Mouse (Mus musculus) embryo, embryonic 10.5 days (tissue): ENCODE results near the gene Zbtb17.
A peak's percentile ranks its signal among the peaks of the same experiment; 100 is the strongest.

Source experiments
- DNase-seq: peaks from one replicate; pipeline ENCODE4 v3.0.0-alpha.2; 2015; ENCODE audit warnings: low spot score

Zbtb17 gene

DNA sequence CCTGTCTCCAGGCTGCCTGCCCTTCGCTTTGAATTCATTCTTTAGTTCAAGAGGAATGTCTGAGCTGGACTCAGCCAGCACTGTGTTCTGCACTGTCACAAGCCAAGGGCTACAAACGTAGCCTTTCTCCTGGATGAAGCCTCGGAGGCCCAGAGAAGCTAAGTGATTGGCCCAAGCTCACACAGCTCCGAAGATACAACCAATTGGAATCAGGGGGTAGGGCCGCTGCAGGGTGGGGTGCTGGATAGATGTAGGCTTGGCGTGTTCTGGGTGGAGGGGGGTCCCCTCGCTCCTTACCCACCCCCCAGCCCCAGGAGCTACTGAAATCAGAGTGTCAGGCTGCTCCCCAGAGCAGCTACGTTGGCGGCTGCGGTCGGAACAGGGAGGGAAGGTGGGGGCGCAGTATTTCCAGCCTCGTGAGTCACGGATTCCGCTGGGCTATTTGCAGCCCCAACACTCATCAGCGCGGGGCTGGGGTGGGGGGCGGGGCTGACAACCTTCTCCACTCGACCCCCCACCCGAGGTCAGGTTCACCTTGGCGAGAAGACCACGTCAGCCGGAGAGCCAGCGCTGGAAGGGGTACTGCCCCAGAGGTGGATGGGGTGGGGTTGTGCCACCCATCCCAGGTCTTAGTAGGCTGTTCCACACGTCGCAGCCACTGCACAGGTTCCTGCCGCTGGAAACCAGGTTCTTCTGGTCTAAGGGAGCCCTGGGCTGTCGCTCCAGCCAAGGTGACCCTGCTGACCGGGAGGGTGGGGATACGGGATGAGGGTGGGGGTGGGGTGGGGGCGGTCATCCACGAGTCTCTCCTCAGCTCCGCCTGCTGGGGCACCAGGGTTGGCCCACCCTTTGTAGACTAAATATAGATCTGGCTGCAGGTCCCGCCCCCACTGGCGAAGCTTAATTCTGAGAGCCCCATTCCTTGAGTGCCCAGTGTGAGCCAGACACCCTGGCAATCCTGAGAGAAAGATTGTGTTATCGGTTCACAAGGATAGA lies 18.7 kb upstream of the Zbtb17 start:
- DNase-seq, result peak; percentile 47

DNA sequence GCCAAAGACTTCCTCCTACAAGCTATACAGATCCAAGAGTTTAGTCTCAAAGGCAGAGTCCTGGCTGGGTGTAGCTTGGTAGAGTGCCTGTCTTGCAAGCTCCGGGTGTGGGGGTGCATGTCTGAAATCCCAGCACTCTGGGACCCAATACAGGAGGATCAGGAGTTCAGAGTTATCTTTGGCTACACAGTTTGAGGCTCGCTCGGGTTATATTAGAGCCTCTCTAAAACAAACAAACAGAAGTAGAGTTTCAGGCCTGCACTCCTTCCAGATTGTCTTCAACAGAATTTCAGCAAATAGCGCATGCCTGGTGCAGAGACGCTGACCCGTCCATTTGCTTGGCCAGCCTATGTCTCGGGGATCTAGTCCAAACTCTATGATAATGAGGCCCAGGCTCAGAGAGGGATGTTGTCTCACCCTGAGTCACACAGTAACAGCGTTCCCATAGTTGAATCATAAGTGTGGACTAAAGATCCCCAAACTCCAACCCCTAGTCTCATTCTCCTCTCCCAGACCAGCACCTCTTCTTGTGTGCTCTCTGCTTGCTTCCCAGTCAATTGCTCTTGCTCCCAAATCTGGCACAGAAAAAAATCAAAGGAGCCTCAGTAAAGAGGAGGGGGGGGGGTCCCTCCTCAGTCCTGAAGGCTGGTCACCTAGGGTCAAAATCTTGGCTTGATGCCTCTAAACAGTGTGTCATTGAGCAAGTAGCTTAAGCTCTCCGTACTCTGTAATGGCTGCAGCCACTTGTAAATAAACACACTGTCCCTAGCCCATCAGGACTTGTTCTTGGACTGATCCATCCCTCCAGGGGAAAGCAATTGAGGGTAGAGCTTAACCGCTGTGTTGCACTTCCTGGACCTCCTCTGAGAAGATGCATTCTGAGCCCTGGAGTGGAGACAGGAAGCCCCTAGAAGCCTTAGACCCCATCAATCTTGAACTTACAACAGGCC lies 17.4 kb upstream of the Zbtb17 start:
- DNase-seq, result no peak

GRCm38 (mm10) chr4:141427921-141428320 lies 16.5 kb upstream of the Zbtb17 start:
- DNase-seq, result no peak

DNA sequence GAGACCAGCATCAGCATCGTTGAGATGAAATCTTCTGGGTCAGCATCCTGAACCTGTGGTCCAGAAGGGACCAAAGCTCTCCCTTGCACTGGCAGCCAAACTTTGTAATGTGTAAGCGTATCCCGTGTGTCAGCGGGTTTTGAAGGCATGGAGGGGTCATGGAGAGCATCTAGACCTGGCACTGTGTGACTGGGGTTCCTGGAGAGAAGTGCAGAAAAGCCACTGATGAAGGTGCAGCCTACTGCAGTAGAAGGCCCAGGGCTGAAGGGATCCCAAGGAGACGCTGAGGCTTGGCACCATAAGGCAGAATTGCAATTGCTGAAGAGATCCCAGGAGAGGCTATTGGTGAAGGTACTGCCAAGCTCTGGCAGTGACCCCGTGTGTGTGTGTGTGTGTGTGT lies 15.1 kb upstream of the Zbtb17 start:
- no peak for DNase-seq

- DNase-seq, result peak; percentile 29
Measured at GRCm38 (mm10) chr4:141429847-141430246, 14.6 kb upstream of the Zbtb17 start.

GRCm38 (mm10) chr4:141430997-141431396 lies 13.5 kb upstream of the Zbtb17 start:
- peak; percentile 81 for DNase-seq

GRCm38 (mm10) chr4:141432666-141433065 lies 11.8 kb upstream of the Zbtb17 start:
- DNase-seq, result no peak

DNA sequence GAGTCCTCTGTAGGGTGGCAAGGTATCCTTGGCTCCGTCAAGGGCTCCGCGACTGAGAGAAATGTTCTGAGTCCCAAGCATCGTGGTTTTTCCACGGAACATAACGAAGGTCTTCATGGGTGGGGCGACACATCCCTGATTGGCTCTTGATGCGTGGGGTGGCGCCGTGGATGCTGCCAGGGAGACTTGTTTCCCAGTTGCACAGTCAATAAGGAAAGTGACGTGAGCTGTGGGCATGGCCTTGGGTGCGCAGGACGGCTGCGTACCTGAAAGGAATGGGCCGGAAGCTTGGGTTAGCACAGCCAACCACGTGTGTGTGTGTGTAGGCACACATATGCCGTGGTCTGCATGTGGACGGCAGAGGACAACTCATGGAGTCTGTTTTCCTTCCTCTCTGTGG lies 11.3 kb upstream of the Zbtb17 start:
- no peak for DNase-seq

DNA sequence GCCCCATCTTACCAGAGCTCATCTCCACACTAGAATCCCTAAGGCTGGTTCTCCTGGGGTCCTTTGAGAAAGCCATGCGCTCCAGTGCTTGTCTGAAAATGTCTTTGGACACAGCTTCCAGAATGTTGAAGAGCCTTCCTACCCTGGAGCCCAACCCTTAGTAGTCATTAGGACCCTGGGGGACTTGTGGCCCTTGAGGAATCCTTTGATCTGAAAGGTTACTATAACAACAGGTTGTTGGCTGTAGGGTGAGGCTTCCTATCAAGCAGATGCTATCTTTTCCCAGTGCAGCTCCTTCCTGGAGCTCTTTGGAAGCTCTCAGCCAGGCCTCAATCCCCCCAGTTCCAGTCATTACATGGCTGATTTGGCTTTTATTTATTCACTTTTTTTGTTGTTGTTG lies 8.5 kb upstream of the Zbtb17 start, which contains the start of gene Srarp:
Gene Srarp (minus strand): TSS at position 132 of the 400 bp plus-strand sequence.
- no peak for DNase-seq

DNA sequence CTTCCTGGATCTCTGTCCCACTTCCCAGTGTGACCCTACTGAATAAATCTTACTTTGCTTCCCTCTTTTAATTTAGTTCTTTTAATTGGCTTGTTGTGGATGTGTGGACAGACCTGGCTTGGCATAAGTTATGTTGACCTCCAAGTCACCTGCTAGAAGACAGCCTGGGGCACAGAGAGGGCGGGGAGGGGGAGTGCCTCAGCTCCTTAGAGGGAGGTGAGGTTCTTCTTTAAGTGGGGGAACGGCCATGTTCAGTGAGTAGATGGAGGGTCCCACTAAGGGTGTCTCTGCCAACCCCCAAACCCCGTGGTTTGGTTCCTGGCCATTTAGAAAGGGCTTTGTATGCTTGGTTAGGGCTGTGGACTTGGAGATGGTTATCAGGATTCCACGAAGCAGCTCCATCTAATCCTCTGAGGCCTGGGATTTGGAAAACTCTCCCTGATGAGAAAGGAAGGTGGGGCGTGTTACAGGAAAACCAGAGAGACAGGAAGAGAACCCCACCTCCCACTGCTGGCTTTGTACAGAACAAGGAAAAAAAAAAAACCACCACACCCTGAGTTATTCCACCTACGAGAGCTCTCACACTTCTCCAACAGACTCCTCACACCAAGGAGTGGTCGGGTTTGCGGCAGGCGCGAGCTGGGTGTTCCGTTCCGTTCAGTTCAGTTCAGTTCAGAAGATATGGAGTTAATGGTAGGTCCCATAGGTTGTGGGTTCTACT lies 5.2 kb upstream of the Zbtb17 start:
- no peak for DNase-seq

DNA sequence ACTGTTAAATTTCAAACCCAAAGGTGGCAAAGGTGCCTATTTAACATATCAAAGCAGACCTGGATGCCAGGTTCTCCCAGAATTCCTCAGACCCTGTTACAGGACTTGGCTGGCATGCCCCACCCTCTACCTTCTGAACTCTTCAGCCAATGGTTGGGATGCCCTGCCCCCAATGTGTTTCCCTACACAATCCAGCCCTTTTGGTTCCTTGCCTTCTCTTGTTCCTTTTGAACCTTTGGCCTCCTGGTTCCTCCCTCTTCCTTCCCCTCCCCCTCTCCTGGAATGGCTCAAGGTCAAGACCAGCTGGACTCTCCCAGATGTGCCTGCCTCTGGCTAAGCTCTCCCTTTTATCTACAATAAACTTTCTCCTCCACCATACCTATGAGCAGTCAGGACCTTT lies 3.6 kb upstream of the Zbtb17 start:
- DNase-seq, result no peak

GRCm38 (mm10) chr4:141443641-141444429 lies 619 bp upstream of the Zbtb17 start:
- no peak for DNase-seq

- DNase-seq, result peak; percentile 23
Measured at GRCm38 (mm10) chr4:141445328-141445720, 870 bp downstream of the Zbtb17 start.

DNA sequence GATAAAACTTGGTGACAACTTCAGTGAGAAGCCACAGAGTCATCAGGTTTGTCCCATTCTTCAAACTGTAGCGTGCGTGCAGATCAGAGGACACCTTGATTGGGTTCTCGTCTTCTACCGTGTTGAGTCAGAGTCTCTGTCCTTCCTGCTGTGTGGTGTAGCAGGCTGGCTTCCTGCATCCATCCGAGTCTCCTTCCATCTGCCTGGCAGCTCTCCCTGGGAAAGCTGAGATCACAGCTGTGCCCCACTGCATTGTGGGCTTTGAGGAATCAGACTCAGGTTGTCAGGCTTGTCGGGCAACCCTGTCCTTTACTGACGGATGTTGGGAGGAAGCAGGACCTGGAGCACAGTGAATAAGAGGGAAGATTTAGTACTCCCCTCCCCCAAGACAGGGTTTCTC lies 1.8 kb downstream of the Zbtb17 start:
- DNase-seq, result no peak

GRCm38 (mm10) chr4:141451251-141451650 lies 6.8 kb downstream of the Zbtb17 start:
- DNase-seq, result no peak

DNA sequence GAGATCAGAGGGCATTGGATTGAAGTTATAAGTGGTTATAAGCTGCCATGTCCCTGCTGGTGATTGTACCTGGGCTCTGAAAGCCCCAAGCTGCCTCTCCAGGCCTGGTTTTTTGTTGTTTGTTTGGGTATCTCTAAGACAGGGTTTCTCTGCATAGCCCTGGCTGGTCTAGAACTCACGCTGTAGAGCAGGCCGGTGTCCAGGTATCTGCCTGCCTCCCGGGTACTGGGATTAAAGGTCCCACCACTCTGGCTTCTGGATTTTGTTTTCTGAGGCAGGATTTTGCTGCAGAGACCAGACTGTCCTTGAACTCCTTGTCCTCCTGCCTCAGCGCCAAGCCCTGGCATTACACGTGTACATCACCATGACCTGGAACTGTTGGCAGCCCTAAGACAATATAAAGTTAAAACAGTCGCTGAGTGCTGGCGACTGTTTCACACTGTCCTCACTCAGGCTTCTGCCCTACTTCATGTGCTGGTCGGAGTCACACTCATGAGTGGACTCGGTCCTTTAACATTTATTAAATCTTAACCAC lies 7.5 kb downstream of the Zbtb17 start:
- DNase-seq, result no peak

- no peak for DNase-seq
Measured at GRCm38 (mm10) chr4:141454581-141455350, 10.3 kb downstream of the Zbtb17 start.

- no peak for DNase-seq
Measured at GRCm38 (mm10) chr4:141455526-141455925, 11.1 kb downstream of the Zbtb17 start.

- DNase-seq, result no peak
Measured at GRCm38 (mm10) chr4:141456193-141456938, 11.9 kb downstream of the Zbtb17 start.
